Mouse (Mus musculus) spleen, adult 2 months (tissue): ENCODE results near the gene Kif7.

Source experiments
- CTCF ChIP-seq: fragments of 200-500 bp; IDR thresholded peaks from 2 replicates; pipeline ENCODE4 v1.5.1; 2011; ENCODE audit warnings: mild to moderate bottlenecking, inconsistent platforms; ENCODE audit not compliant: insufficient read depth, insufficient read length, insufficient replicate concordance; ENCODE audit errors: extremely low read depth
- POLR2A ChIP-seq: fragments of 200-500 bp; IDR thresholded peaks from 2 replicates; pipeline ENCODE4 v1.6.1; 2011; ENCODE audit warnings: low read depth, low read length, inconsistent platforms

GRCm38 (mm10) chr7:79762106-79762505 lies 46.6 kb upstream of the Kif7 start:
- TF ChIP-seq POLR2A (no peak), CTCF (no peak)
